21 mouse cellular contexts compared by ENCODE assay signal in genomic region chr12:33153131-33153530, GRCm38 (mm10). TPM values are rescaled to one million over a fixed set of nuclear protein-coding genes. Genes with fewer than 3 reads are reported as not detected.
DNase-seq lines count a peak whose midpoint lies in the region; ATAC-seq and TF ChIP-seq lines count a peak whose summit lies in the region.
"Had no signal": no experiment of that assay in that cellular context is flagged by ENCODE, and none has a peak within 500 bp of the region (broad histone marks: within the 10 kb centered on the region; RNA-seq: fewer than 3 reads in every experiment).

No protein-coding gene starts in this region.

- peak; percentile 14 for DNase-seq in MEL (ENCODE audit: low read depth, low spot score)
- no peak for DNase-seq in liver, embryonic 13.5 days
- no peak for DNase-seq in liver, postnatal 0 days
- no peak for DNase-seq in layer of hippocampus, postnatal 14 days (ENCODE audit: low spot score in 2 of 2)
- no peak for DNase-seq in midbrain, embryonic 11.5 days (ENCODE audit: low spot score, missing footprints)
- DNase-seq: adrenal gland, adult 2 months; adrenal gland, postnatal 25 days; B cell, adult 2 months; cerebellum, adult 18-20 months; cerebellum, adult 9-11 months; forebrain, postnatal 0 days; gastrocnemius, adult 2 months; gastrocnemius, postnatal 25 days; heart, postnatal 36 days had no signal

- no peak for TF ChIP-seq POLR2A in MEL (IDR thresholded peaks at IDR 0.05; ENCODE audit: control insufficient read depth in 1 of 2, insufficient read depth in 1 of 2, low read depth in 1 of 2, low read length in 2 of 2, poor library complexity in 1 of 2)

- no peak for ATAC-seq in erythroblast, adult 5-6 weeks (replicated peaks; ENCODE audit: low FRiP score, poor library complexity, severe bottlenecking)
- peak; percentile 24; the same call in 1 of the 2 replicates for ATAC-seq in liver, embryonic 13.5 days (ENCODE audit: low read depth)
- ATAC-seq in liver, postnatal 0 days = no peak
- no peak for ATAC-seq in midbrain, embryonic 11.5 days (ENCODE audit: low FRiP score)
- ATAC-seq: CD4-positive, CD25-positive, alpha-beta regulatory T cell, adult 4 months; forebrain, embryonic 13.5 days; forebrain, postnatal 0 days had no signal

- peak overlapping the region; percentile 29 for H3K4me3 ChIP-seq in erythroblast, embryonic 14.5 days (replicated peaks)
- H3K4me3 ChIP-seq in MEL (ENCODE audit: control insufficient read depth in 1 of 2, insufficient read depth in 1 of 2, low read depth in 2 of 2, low read length in 2 of 2) = peak overlapping the region in 1 of 2 experiments; percentile 27; a peak in 1 of 4 replicates
- H3K4me3 ChIP-seq in liver, embryonic 13.5 days (replicated peaks) = no peak overlapping the region
- H3K4me3 ChIP-seq in liver, postnatal 0 days (ENCODE audit: low read depth, low read length) = no peak overlapping the region
- no peak overlapping the region for H3K4me3 ChIP-seq in midbrain, embryonic 11.5 days (ENCODE audit: low read depth, low read length)
- H3K4me3 ChIP-seq: embryonic facial prominence, embryonic 10.5 days; forebrain, embryonic 13.5 days; gastrocnemius, adult 2 months; heart, embryonic 12.5 days; hindbrain, embryonic 15.5 days had no signal

- no peak for TF ChIP-seq RAD21 in MEL (IDR thresholded peaks at IDR 0.05; ENCODE audit: low read depth, low read length)

- peak overlapping the region; percentile 53 for H3K4me2 ChIP-seq in liver, embryonic 13.5 days
- peak overlapping the region; percentile 48 for H3K4me2 ChIP-seq in liver, postnatal 0 days (ENCODE audit: low read depth, low read length)
- no peak overlapping the region for H3K4me2 ChIP-seq in midbrain, embryonic 11.5 days
- H3K4me2 ChIP-seq: forebrain, embryonic 13.5 days; heart, embryonic 12.5 days; hindbrain, embryonic 15.5 days had no signal

- H3K36me3 ChIP-seq in erythroblast, embryonic 14.5 days (ENCODE audit: control insufficient read depth) = peaks cover 81% of the 10 kb centered on the region
- peaks cover 0 to 32% of the 10 kb centered on the region in 2 experiments; a peak in 2 of 4 replicates for H3K36me3 ChIP-seq in MEL (ENCODE audit: control insufficient read depth in 1 of 2, insufficient read depth in 2 of 2, low read length in 2 of 2)
- H3K36me3 ChIP-seq in liver, embryonic 13.5 days = peaks cover 4% of the 10 kb centered on the region; the same call in 1 of the 2 replicates
- peaks cover 5% of the 10 kb centered on the region; the same call in 1 of the 2 replicates for H3K36me3 ChIP-seq in liver, postnatal 0 days (replicated peaks; ENCODE audit: insufficient read depth, low read length)
- no peaks in the 10 kb centered on the region for H3K36me3 ChIP-seq in midbrain, embryonic 11.5 days (ENCODE audit: control insufficient read depth, insufficient read depth, low read length)
- H3K36me3 ChIP-seq: hindbrain, embryonic 15.5 days had no signal

- no peaks in the 10 kb centered on the region for H3K9me3 ChIP-seq in erythroblast, embryonic 14.5 days (ENCODE audit: control insufficient read depth, low read length)
- H3K9me3 ChIP-seq in MEL (replicated peaks; ENCODE audit: insufficient read depth, low read length) = no peaks in the 10 kb centered on the region
- H3K9me3 ChIP-seq in liver, embryonic 13.5 days (replicated peaks) = no peaks in the 10 kb centered on the region
- H3K9me3 ChIP-seq in liver, postnatal 0 days (ENCODE audit: low read length) = no peaks in the 10 kb centered on the region
- H3K9me3 ChIP-seq in midbrain, embryonic 11.5 days (ENCODE audit: control insufficient read depth, low read length) = no peaks in the 10 kb centered on the region
- H3K9me3 ChIP-seq: embryonic facial prominence, embryonic 10.5 days; forebrain, embryonic 13.5 days; heart, embryonic 12.5 days; hindbrain, embryonic 15.5 days had no signal

- peaks cover 85% of the 10 kb centered on the region for H3K4me1 ChIP-seq in erythroblast, embryonic 14.5 days (ENCODE audit: control insufficient read depth)
- peaks cover 17 to 47% of the 10 kb centered on the region in 2 experiments for H3K4me1 ChIP-seq in MEL (ENCODE audit: control insufficient read depth in 1 of 2, insufficient read depth in 2 of 2, low read length in 2 of 2)
- peaks cover 73% of the 10 kb centered on the region for H3K4me1 ChIP-seq in liver, embryonic 13.5 days (replicated peaks)
- H3K4me1 ChIP-seq in liver, postnatal 0 days (ENCODE audit: insufficient read depth) = peaks cover 26% of the 10 kb centered on the region
- H3K4me1 ChIP-seq in midbrain, embryonic 11.5 days (ENCODE audit: control insufficient read depth, insufficient read depth, low read length) = peaks cover 2% of the 10 kb centered on the region; the same call in 1 of the 2 replicates

- peak; percentile 49 to 54; a peak in 3 of 4 replicates for TF ChIP-seq EP300 in MEL (IDR thresholded peaks at IDR 0.05; ENCODE audit: low read depth in 1 of 2, low read length in 2 of 2)
- no peak for TF ChIP-seq EP300 in liver, postnatal 0 days (IDR thresholded peaks at IDR 0.05; ENCODE audit: low read depth)

- H3K27me3 ChIP-seq in erythroblast, embryonic 14.5 days (ENCODE audit: control insufficient read depth) = no peaks in the 10 kb centered on the region
- no peaks in the 10 kb centered on the region for H3K27me3 ChIP-seq in MEL (ENCODE audit: control insufficient read depth in 1 of 2, insufficient read depth in 2 of 2, low read length in 2 of 2)
- no peaks in the 10 kb centered on the region for H3K27me3 ChIP-seq in liver, embryonic 13.5 days
- no peaks in the 10 kb centered on the region for H3K27me3 ChIP-seq in liver, postnatal 0 days (ENCODE audit: insufficient read depth, low read length)
- H3K27me3 ChIP-seq in midbrain, embryonic 11.5 days (ENCODE audit: control insufficient read depth, insufficient read depth, low read length) = no peaks in the 10 kb centered on the region
- H3K27me3 ChIP-seq: forebrain, embryonic 13.5 days; heart, embryonic 12.5 days; hindbrain, embryonic 15.5 days had no signal

- peak overlapping the region; percentile 62 for H3K27ac ChIP-seq in MEL (ENCODE audit: control insufficient read depth, low read depth, low read length)
- H3K27ac ChIP-seq in liver, embryonic 13.5 days = peak overlapping the region; percentile 68
- H3K27ac ChIP-seq in liver, postnatal 0 days (ENCODE audit: low read depth) = peak overlapping the region; percentile 35; the same call in 1 of the 2 replicates
- no peak overlapping the region for H3K27ac ChIP-seq in midbrain, embryonic 11.5 days (ENCODE audit: low read depth, low read length)
- H3K27ac ChIP-seq: embryonic facial prominence, embryonic 10.5 days; forebrain, embryonic 13.5 days; gastrocnemius, adult 2 months; hindbrain, embryonic 15.5 days had no signal

- 43% methylated on average over 7 of the region's 7 CpGs for WGBS in liver, embryonic 13.5 days (ENCODE audit: insufficient replicate concordance)
- WGBS in liver, postnatal 0 days (ENCODE audit: insufficient replicate concordance) = 66% methylated on average over 7 of the region's 7 CpGs
- 85% methylated on average over 7 of the region's 7 CpGs for WGBS in midbrain, embryonic 11.5 days

- TF ChIP-seq CTCF in MEL (IDR thresholded peaks at IDR 0.05 in 2 of 3, conservative IDR thresholded peaks at IDR 0.05 in 1 of 3; ENCODE audit: control insufficient read depth in 1 of 3, insufficient read depth in 1 of 3, low read depth in 2 of 3, low read length in 3 of 3, poor library complexity in 1 of 3, severe bottlenecking in 1 of 3) = no peak
- TF ChIP-seq CTCF in liver, postnatal 0 days (IDR thresholded peaks at IDR 0.05; ENCODE audit: low read depth) = no peak

- peaks cover 2% of the 10 kb centered on the region; the same call in 1 of the 2 replicates for H3K79me2 ChIP-seq in MEL (ENCODE audit: control insufficient read depth, insufficient read depth, low read length, poor library complexity)

- H3K9ac ChIP-seq in MEL (ENCODE audit: control insufficient read depth, low read depth, low read length, poor library complexity, severe bottlenecking) = no peak overlapping the region
- H3K9ac ChIP-seq in liver, embryonic 13.5 days = peak overlapping the region; percentile 55
- H3K9ac ChIP-seq in liver, postnatal 0 days (replicated peaks) = peak overlapping the region; percentile 21; the same call in 1 of the 2 replicates
- H3K9ac ChIP-seq in midbrain, embryonic 11.5 days (ENCODE audit: low read length) = no peak overlapping the region
- H3K9ac ChIP-seq: forebrain, embryonic 13.5 days; forebrain, postnatal 0 days; heart, embryonic 12.5 days; hindbrain, embryonic 15.5 days had no signal

TF ChIP-seq in MEL, 35 proteins besides CTCF, POLR2A, EP300 and RAD21:
- TF ChIP-seq ETS1 (IDR thresholded peaks at IDR 0.05; ENCODE audit: low read depth, low read length) = peak; percentile 56; the same call in 1 of the 2 replicates
- TF ChIP-seq MYC (IDR thresholded peaks at IDR 0.05; ENCODE audit: low read depth, low read length) = no peak
- peak; percentile 88 for TF ChIP-seq GATA1 (IDR thresholded peaks at IDR 0.05; ENCODE audit: low read depth, low read length)
- no peak for TF ChIP-seq TBP (IDR thresholded peaks at IDR 0.05; ENCODE audit: low read depth, low read length)
- TF ChIP-seq RCOR1 (IDR thresholded peaks at IDR 0.05; ENCODE audit: low read depth, low read length) = 0 out of 2 replicates have a peak, but pooled peaks have one; percentile 37
- TF ChIP-seq CHD1 (IDR thresholded peaks at IDR 0.05; ENCODE audit: low read depth, low read length) = no peak

RNA-seq across cellular contexts. Expression of gene Atxn7l1, which starts 5.6 kb away (rescaled TPM):
- polyA plus RNA-seq in erythroblast, embryonic 14.5 days (2012) = 3.9 and 4.5 TPM in 2 replicates
- total RNA-seq in erythroblast, adult 5-6 weeks (2015; ENCODE audit: low replicate concordance) = 179 and 188 TPM in 2 replicates
- total RNA-seq in erythroblast, adult 5-6 weeks (2017; ENCODE audit: low replicate concordance) = 105 and 131 TPM in 2 replicates
- total RNA-seq in MEL (2012; rRNA removed) = 11.6 and 15.1 TPM in 2 replicates
- polyA plus RNA-seq in MEL (2012; ENCODE audit: insufficient read depth in 1 of 2, insufficient read length in 2 of 2, low read depth in 1 of 2, low replicate concordance in 2 of 2, missing spikeins in 1 of 2) = 10 to 100 TPM in 1 of 2 experiments, not detected in 1; 50.3 TPM
- 9.0 and 15.2 TPM in 2 replicates for polyA plus RNA-seq in liver, embryonic 13.5 days (2015; fragmentation: Nextera tagmentation; extraction: Ambion mirVana)
- polyA plus RNA-seq in liver, postnatal 0 days (2015; fragmentation: Nextera tagmentation; extraction: Ambion mirVana) = 7.2 and 8.5 TPM in 2 replicates
- total RNA-seq in layer of hippocampus, postnatal 14 days (2021) = 10 to 100 TPM; 46.3 to 47.5 TPM
- 16.9 and 17.0 TPM in 2 replicates for polyA plus RNA-seq in midbrain, embryonic 11.5 days (2014; fragmentation: Nextera tagmentation; extraction: Ambion mirVana)

Comparison
In these comparisons a context has a peak if more than half of its experiments do, and no peak if none do; other contexts are left out.
1. H3K9ac ChIP-seq: peak in liver, embryonic 13.5 days (single experiment) and liver, postnatal 0 days (single experiment); none in MEL (single experiment) and midbrain, embryonic 11.5 days (single experiment).